Mouse (Mus musculus): Measurements from ENCODE around the gene Tia1. TPM values are rescaled to one million over a fixed set of nuclear protein-coding genes. Genes with fewer than 3 reads are reported as not detected.
"Not testable (repeated sequence)": the region's sequence is repeated elsewhere in the genome, so short reads cannot be mapped to it uniquely, and the experiment has no call there.

Tia1 gene
- polyA plus RNA-seq, 1 experiment from 2014 or later: 95.5 TPM

DNA sequence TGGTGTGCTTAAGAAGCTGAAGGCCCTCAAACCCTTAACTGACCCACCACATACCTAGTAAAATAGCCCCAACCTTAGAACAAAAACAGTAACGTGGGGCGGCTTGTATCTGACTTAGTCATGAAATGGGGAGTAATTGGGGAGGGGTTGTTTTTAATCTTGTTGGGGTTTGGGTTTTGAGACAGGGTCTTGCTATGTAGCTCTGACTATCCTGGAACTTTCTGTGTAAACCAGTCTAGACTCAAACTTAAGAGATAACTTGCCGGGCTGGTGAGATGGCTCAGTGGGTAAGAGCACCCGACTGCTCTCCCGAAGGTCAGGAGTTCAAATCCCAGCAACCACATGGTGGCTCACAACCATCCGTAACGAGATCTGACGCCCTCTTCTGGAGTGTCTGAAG is 23.9 kb upstream of the Tia1 start:
- not testable (repeated sequence) for H3K27ac ChIP-seq (ENCODE audit: low read depth, low read length); H3K4me3 ChIP-seq (ENCODE audit: low read depth, low read length); DNase-seq (ENCODE audit: low spot score); H3K9me3 ChIP-seq (ENCODE audit: control insufficient read depth, low read length); H3K9ac ChIP-seq (ENCODE audit: low read depth, low read length); H3K4me1 ChIP-seq (replicated peaks; ENCODE audit: control insufficient read depth, insufficient read depth, low read length); H3K27me3 ChIP-seq (replicated peaks; ENCODE audit: control insufficient read depth, insufficient read depth, low read length); H3K4me2 ChIP-seq
- peaks cover 24% of the 10 kb centered on the region for H3K36me3 ChIP-seq (ENCODE audit: control insufficient read depth, insufficient read depth, low read length)
- peak; percentile 11; the same call in 1 of the 2 replicates for ATAC-seq (replicated peaks; ENCODE audit: low FRiP score)
- 67% methylated on average over 7 of the region's 8 CpGs for WGBS

DNA sequence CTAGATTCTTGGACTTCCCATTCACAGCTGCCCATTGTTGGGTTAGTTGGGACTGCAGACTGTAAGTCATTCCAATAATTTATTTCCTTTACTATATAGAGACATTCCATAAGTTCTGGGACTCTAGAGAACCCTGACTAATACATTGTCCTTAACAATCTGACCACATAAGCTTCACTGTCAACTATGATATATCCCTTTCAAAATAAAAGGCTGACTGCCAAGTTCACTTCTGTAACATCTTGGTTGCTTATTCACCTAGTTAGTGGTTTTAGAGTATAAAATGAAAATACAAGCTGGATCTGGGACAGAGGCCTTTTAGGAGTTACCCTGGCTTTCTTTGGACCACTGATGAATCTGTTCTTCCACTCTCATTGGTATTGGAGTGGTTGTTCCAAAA is 21.5 kb upstream of the Tia1 start:
- Histone ChIP-seq H3K27ac (ENCODE audit: low read depth, low read length) (no peak overlapping the region), H3K4me2 (no peak overlapping the region), H3K36me3 (ENCODE audit: control insufficient read depth, insufficient read depth, low read length) (peaks cover 9% of the 10 kb centered on the region; the same call in 1 of the 2 replicates), H3K9ac (ENCODE audit: low read depth, low read length) (no peak overlapping the region), H3K4me1 (replicated peaks; ENCODE audit: control insufficient read depth, insufficient read depth, low read length) (no peaks in the 10 kb centered on the region; the same call in 1 of the 2 replicates), H3K9me3 (ENCODE audit: control insufficient read depth, low read length) (no peaks in the 10 kb centered on the region), H3K4me3 (ENCODE audit: low read depth, low read length) (no peak overlapping the region), H3K27me3 (replicated peaks; ENCODE audit: control insufficient read depth, insufficient read depth, low read length) (no peaks in the 10 kb centered on the region)
- ATAC-seq (replicated peaks; ENCODE audit: low FRiP score) (no peak), DNase-seq (ENCODE audit: low spot score) (no peak)

DNA sequence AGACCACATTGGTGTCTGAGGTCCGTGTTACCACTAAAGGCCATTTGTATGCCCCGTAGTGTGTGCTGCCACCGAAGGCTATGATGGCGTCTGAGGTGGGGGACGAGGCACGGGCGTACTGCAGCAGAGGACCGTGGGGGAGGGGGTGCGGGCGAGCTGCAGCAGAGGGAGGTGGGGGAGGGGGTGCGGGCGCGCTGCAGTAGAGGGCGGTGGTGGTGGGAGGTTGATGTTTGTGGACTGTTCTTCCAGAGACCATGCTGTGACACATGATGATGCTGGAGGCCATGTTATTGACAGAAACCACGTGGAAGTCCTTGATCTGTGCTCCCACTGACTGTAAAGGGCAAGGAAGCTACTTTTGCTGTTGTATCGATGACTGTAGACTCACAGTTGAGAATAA is 20.6 kb upstream of the Tia1 start:
- no peaks in the 10 kb centered on the region; the same call in 1 of the 2 replicates for H3K4me1 ChIP-seq (replicated peaks; ENCODE audit: control insufficient read depth, insufficient read depth, low read length)
- no peak for DNase-seq (ENCODE audit: low spot score)
- no peak overlapping the region for H3K9ac ChIP-seq (ENCODE audit: low read depth, low read length)
- WGBS: 42% methylated on average over 15 of the region's 16 CpGs
- no peaks in the 10 kb centered on the region for H3K27me3 ChIP-seq (replicated peaks; ENCODE audit: control insufficient read depth, insufficient read depth, low read length)
- no peak for ATAC-seq (replicated peaks; ENCODE audit: low FRiP score)
- H3K36me3 ChIP-seq (ENCODE audit: control insufficient read depth, insufficient read depth, low read length): peaks cover 7% of the 10 kb centered on the region; the same call in 1 of the 2 replicates
- H3K4me2 ChIP-seq: no peak overlapping the region
- no peak overlapping the region for H3K4me3 ChIP-seq (ENCODE audit: low read depth, low read length)
- no peak overlapping the region for H3K27ac ChIP-seq (ENCODE audit: low read depth, low read length)
- H3K9me3 ChIP-seq (ENCODE audit: control insufficient read depth, low read length): no peaks in the 10 kb centered on the region

DNA sequence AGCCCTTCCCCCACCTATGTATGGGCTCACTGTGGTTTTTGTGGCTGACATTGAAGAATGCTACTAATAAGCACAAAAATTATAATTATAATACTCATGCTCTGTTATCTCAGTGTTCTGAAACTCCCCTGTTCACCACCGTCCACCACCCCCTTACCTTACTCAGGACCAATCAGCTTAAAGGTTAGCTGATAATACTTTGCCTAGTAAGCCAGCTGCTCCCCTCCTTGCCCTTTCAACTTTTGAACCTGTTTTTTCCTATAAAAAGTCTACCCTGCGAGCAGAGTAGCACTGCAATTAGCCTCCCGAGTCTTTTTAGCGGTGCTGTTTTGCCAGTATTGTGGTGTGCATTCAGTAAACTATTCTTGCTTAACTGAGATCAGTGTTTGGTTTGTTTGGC is 19.3 kb upstream of the Tia1 start:
- Histone ChIP-seq H3K9me3 (ENCODE audit: control insufficient read depth, low read length) (no peaks in the 10 kb centered on the region), H3K4me2 (no peak overlapping the region), H3K36me3 (ENCODE audit: control insufficient read depth, insufficient read depth, low read length) (peaks cover 10% of the 10 kb centered on the region; the same call in 1 of the 2 replicates), H3K27ac (ENCODE audit: low read depth, low read length) (no peak overlapping the region), H3K27me3 (replicated peaks; ENCODE audit: control insufficient read depth, insufficient read depth, low read length) (no peaks in the 10 kb centered on the region), H3K4me1 (replicated peaks; ENCODE audit: control insufficient read depth, insufficient read depth, low read length) (no peaks in the 10 kb centered on the region; the same call in 1 of the 2 replicates), H3K9ac (ENCODE audit: low read depth, low read length) (no peak overlapping the region), H3K4me3 (ENCODE audit: low read depth, low read length) (no peak overlapping the region)
- DNase-seq (ENCODE audit: low spot score) (no peak), ATAC-seq (replicated peaks; ENCODE audit: low FRiP score) (no peak)
- whole genome bisulfite sequencing: 48% methylated on average over 4 of the region's 4 CpGs

GRCm38 (mm10) chr6:86385362-86386104 is 18.5 kb upstream of the Tia1 start:
- Histone ChIP-seq H3K4me3 (ENCODE audit: low read depth, low read length) (no peak overlapping the region), H3K36me3 (ENCODE audit: control insufficient read depth, insufficient read depth, low read length) (peaks cover 16% of the 10 kb centered on the region; the same call in 1 of the 2 replicates), H3K27ac (ENCODE audit: low read depth, low read length) (peak overlapping the region; percentile 53; the same call in 1 of the 2 replicates), H3K4me2 (no peak overlapping the region), H3K4me1 (replicated peaks; ENCODE audit: control insufficient read depth, insufficient read depth, low read length) (no peaks in the 10 kb centered on the region; the same call in 1 of the 2 replicates), H3K9ac (ENCODE audit: low read depth, low read length) (no peak overlapping the region), H3K9me3 (ENCODE audit: control insufficient read depth, low read length) (no peaks in the 10 kb centered on the region), H3K27me3 (replicated peaks; ENCODE audit: control insufficient read depth, insufficient read depth, low read length) (no peaks in the 10 kb centered on the region)
- WGBS: 78% methylated on average over 5 of the region's 5 CpGs
- DNase-seq (ENCODE audit: low spot score) (no peak), ATAC-seq (replicated peaks; ENCODE audit: low FRiP score) (no peak; the same call in 1 of the 2 replicates)

GRCm38 (mm10) chr6:86387313-86387712 is 16.7 kb upstream of the Tia1 start:
- ATAC-seq (replicated peaks; ENCODE audit: low FRiP score): no peak
- 86% methylated on average over 12 of the region's 12 CpGs for WGBS
- no peak overlapping the region for H3K27ac ChIP-seq (ENCODE audit: low read depth, low read length)
- no peaks in the 10 kb centered on the region; the same call in 1 of the 2 replicates for H3K4me1 ChIP-seq (replicated peaks; ENCODE audit: control insufficient read depth, insufficient read depth, low read length)
- no peak overlapping the region for H3K9ac ChIP-seq (ENCODE audit: low read depth, low read length)
- no peaks in the 10 kb centered on the region for H3K9me3 ChIP-seq (ENCODE audit: control insufficient read depth, low read length)
- no peaks in the 10 kb centered on the region for H3K27me3 ChIP-seq (replicated peaks; ENCODE audit: control insufficient read depth, insufficient read depth, low read length)
- peaks cover 32% of the 10 kb centered on the region; the same call in 1 of the 2 replicates for H3K36me3 ChIP-seq (ENCODE audit: control insufficient read depth, insufficient read depth, low read length)
- DNase-seq (ENCODE audit: low spot score): no peak
- no peak overlapping the region for H3K4me2 ChIP-seq
- H3K4me3 ChIP-seq (ENCODE audit: low read depth, low read length): no peak overlapping the region

GRCm38 (mm10) chr6:86388461-86388860 is 15.6 kb upstream of the Tia1 start:
- 81% methylated on average over 18 of the region's 18 CpGs for WGBS

GRCm38 (mm10) chr6:86391326-86391725 is 12.7 kb upstream of the Tia1 start:
- ATAC-seq (replicated peaks; ENCODE audit: low FRiP score): no peak
- Histone ChIP-seq H3K9ac (ENCODE audit: low read depth, low read length) (no peak overlapping the region), H3K9me3 (ENCODE audit: control insufficient read depth, low read length) (no peaks in the 10 kb centered on the region), H3K4me3 (ENCODE audit: low read depth, low read length) (no peak overlapping the region), H3K4me2 (no peak overlapping the region), H3K27ac (ENCODE audit: low read depth, low read length) (no peak overlapping the region), H3K36me3 (ENCODE audit: control insufficient read depth, insufficient read depth, low read length) (peaks cover 33% of the 10 kb centered on the region; the same call in 1 of the 2 replicates), H3K4me1 (replicated peaks; ENCODE audit: control insufficient read depth, insufficient read depth, low read length) (peaks cover 15% of the 10 kb centered on the region), H3K27me3 (replicated peaks; ENCODE audit: control insufficient read depth, insufficient read depth, low read length) (no peaks in the 10 kb centered on the region)
- DNase-seq (ENCODE audit: low spot score): no peak
- WGBS: 94% methylated on average over 5 of the region's 5 CpGs

More at GRCm38 (mm10) chr6:86388461-86388860, 15.6 kb upstream of the Tia1 start:
- ATAC-seq (replicated peaks; ENCODE audit: low FRiP score) (no peak), DNase-seq (ENCODE audit: low spot score) (no peak)
- no peak overlapping the region for H3K27ac ChIP-seq (ENCODE audit: low read depth, low read length)
- H3K27me3 ChIP-seq (replicated peaks; ENCODE audit: control insufficient read depth, insufficient read depth, low read length): no peaks in the 10 kb centered on the region
- H3K9ac ChIP-seq (ENCODE audit: low read depth, low read length): no peak overlapping the region
- no peak overlapping the region for H3K4me3 ChIP-seq (ENCODE audit: low read depth, low read length)
- no peaks in the 10 kb centered on the region for H3K9me3 ChIP-seq (ENCODE audit: control insufficient read depth, low read length)
- no peak overlapping the region for H3K4me2 ChIP-seq
- peaks cover 33% of the 10 kb centered on the region; the same call in 1 of the 2 replicates for H3K36me3 ChIP-seq (ENCODE audit: control insufficient read depth, insufficient read depth, low read length)
- no peaks in the 10 kb centered on the region; the same call in 1 of the 2 replicates for H3K4me1 ChIP-seq (replicated peaks; ENCODE audit: control insufficient read depth, insufficient read depth, low read length)

DNA sequence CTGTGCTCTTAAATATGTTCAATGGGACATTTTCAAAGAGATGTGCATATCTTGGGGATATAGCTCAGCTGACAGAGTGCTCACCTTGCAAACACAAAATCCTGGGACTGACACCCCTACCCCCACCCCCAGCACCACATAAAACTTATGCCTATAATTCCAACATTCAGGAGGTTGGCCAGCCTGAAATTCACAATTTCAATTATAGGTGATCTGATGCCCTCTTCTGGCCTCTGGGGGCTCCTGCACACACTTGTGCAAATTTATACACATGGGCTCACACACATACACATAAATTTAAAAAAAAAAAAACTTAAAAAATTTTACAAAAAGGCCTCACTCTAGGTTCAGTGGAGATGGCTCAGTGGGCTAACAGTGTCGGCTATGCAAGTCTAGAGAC is 10.8 kb upstream of the Tia1 start:
- H3K9ac ChIP-seq (ENCODE audit: low read depth, low read length): no peak overlapping the region
- no peaks in the 10 kb centered on the region for H3K27me3 ChIP-seq (replicated peaks; ENCODE audit: control insufficient read depth, insufficient read depth, low read length)
- H3K4me2 ChIP-seq: no peak overlapping the region
- H3K9me3 ChIP-seq (ENCODE audit: control insufficient read depth, low read length): no peaks in the 10 kb centered on the region
- DNase-seq (ENCODE audit: low spot score): no peak
- no peak for ATAC-seq (replicated peaks; ENCODE audit: low FRiP score)
- no peak overlapping the region for H3K27ac ChIP-seq (ENCODE audit: low read depth, low read length)
- H3K4me1 ChIP-seq (replicated peaks; ENCODE audit: control insufficient read depth, insufficient read depth, low read length): peaks cover 20% of the 10 kb centered on the region
- peaks cover 30% of the 10 kb centered on the region; the same call in 1 of the 2 replicates for H3K36me3 ChIP-seq (ENCODE audit: control insufficient read depth, insufficient read depth, low read length)
- 95% methylated on average over 1 of the region's 1 CpGs for WGBS
- no peak overlapping the region for H3K4me3 ChIP-seq (ENCODE audit: low read depth, low read length)

Data from liver, embryonic 11.5 days (tissue).